Mouse (Mus musculus) G1E-ER4 (cell line): Measurements from ENCODE around the gene Retreg1. TPM values are rescaled to one million over a fixed set of nuclear protein-coding genes. Genes with fewer than 3 reads are reported as not detected.

Experiments used
- GATA1 ChIP-seq: IDR thresholded peaks from one replicate; pipeline ENCODE4 v1.8.0; 2012; ENCODE audit warnings: low read length, inconsistent platforms
- polyA plus RNA-seq: library from polyadenylated mRNA; stranded (reverse); fragments of >175 nt; gene quantifications from 2 replicates; pipeline ENCODE4 v1.2.3, GENCODE M21; 2012

The Retreg1 gene
- polyA plus RNA-seq, 1 experiment = not detected

GRCm38 (mm10) chr15:25814535-25814934 is 28.4 kb upstream of the Retreg1 start:
- TF ChIP-seq GATA1 = no peak

- TF ChIP-seq GATA1 = no peak
These were observed 25.8 kb upstream of the Retreg1 start for GRCm38 (mm10) chr15:25817191-25817590.

- no peak for TF ChIP-seq GATA1
These were observed 21.0 kb upstream of the Retreg1 start for GRCm38 (mm10) chr15:25821981-25822380.

- TF ChIP-seq GATA1 = no peak
These were observed 20.3 kb upstream of the Retreg1 start for GRCm38 (mm10) chr15:25822656-25823055.

DNA sequence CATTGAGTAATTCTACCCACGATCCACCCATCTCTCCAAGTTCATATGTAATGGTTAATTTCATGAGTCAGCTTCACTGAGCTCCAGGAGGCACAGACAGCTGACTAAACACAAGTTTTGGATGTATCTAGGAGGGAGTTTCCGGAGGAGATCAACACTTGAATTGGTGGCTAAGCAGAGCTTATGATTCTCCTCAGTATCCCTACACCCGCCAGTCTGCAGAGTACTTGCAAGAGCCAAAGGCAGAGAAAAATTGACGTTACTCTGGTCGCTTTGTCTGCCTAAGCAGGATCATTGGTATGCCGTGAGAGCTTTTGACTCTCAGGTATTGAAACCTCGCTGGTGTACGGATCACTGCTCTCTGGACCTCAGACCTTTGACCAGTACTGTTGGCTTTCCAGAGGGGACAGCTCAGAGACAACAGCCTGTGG is 16.4 kb upstream of the Retreg1 start:
- TF ChIP-seq GATA1 = no peak

GRCm38 (mm10) chr15:25828464-25828863 is 14.5 kb upstream of the Retreg1 start:
- TF ChIP-seq GATA1 = no peak

DNA sequence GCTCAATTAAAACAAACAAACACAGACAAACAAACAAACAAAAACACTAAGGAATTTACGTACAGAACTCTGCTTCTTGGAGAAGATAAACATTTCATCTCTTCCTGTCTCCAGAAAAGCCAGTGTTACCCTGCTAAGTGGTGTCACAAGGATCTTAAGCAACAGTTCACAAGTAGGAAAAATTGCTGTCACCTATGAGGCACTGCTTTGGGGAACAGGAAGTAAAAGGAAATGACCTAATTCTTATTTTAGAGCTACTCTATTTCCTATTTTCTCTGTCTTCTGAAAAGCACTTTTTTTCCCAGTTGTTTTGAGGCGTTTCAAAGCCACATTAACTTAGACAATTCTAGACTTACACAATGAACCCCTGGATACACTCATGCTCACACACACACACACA is 12.6 kb upstream of the Retreg1 start:
- no peak for TF ChIP-seq GATA1

- TF ChIP-seq GATA1 = no peak
These were observed 8.7 kb upstream of the Retreg1 start for GRCm38 (mm10) chr15:25834282-25834681.

DNA sequence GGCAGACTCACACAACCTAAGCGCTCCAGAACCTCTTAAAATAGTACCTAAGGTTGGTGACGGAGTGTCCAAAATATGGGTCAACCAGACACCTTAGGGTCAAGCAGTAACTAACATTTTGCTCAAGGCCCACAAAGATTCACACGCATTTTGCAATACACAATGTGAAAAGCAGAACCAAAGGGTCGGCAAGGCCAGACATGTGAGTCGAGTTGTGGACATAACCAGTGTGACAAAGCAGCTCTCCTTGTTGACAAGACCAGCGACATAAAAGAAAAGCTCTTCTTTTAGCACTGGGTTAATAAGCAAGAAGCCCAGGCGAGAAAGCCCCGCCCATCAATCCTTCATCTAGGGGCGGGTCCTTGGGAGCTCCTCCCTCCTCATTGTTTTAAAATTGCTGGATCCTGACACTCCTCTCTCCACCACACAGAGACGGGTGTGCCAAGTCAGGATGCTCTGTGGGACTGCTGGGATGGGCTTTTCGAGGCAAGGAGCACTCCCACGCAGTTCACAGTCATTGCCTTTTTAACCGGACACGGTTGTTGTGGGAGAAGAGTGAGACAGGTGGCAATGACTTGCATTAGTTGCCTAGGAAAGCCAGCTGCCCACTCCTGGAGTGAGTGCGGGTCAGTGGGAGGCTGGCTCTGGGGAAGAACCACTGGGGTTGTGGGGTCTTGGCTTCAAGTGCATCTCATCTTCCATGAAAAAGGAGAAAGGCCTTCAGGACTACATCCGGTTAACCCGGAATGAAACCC is 7.9 kb upstream of the Retreg1 start:
- no peak for TF ChIP-seq GATA1

GRCm38 (mm10) chr15:25842462-25843085 is 406 bp upstream of the Retreg1 start:
- TF ChIP-seq GATA1 = no peak

- TF ChIP-seq GATA1 = no peak
These were observed 1.1 kb downstream of the Retreg1 start for GRCm38 (mm10) chr15:25844013-25844570.

GRCm38 (mm10) chr15:25844771-25845170 is 1.8 kb downstream of the Retreg1 start:
- no peak for TF ChIP-seq GATA1

DNA sequence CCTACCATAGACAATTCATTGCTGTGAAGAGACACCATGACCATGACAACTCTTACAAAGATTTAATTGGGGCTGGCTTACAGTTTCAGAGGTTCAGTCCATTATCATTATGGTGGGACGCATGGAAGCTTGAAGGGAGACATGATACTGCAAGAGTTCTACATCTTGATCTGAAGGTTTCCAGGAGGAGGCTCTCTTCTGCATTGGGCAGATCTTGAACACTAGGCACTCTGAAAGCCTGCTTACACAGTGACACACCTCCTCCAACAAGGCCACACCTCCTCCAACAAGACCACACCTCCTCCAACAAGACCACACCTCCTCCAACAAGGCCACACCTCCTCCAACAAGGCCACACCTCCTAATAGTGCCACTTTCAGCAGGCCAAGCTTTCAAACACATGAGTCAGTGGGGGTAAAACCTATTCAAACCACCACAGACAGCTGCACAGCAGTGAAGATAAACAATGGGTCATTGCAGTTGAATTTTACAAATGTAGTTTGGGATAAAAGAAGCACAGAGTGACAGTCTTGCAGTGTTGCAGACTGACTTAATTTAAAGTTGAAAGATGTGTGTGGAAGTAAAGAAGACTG is 4.7 kb downstream of the Retreg1 start:
- no peak for TF ChIP-seq GATA1

DNA sequence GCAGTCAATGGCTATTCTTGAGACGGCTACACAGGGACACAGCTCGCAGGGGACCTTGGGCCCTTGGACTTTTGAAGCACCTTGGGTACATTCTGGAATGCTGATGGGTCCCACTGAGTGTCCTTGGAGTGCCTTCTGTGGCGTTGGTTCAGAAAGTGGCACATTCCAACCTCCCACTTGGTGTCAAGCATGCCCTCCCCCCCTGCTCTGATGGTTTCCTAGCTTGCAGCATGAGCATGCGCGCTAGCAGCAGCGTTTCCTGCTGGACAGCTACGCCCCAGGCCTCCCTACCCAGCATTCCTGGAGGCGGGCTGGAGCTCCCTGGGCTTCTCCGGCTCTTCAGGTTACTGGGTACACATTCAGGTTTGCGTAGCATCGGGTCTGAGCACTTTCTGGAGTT is 7.6 kb downstream of the Retreg1 start:
- no peak for TF ChIP-seq GATA1

GRCm38 (mm10) chr15:25854270-25854904 is 11.4 kb downstream of the Retreg1 start:
- no peak for TF ChIP-seq GATA1

- TF ChIP-seq GATA1 = no peak
These were observed 15.7 kb downstream of the Retreg1 start for GRCm38 (mm10) chr15:25858611-25859058.
